Mouse (Mus musculus): ENCODE data around the gene Rprd1b. TPM values are rescaled to one million over a fixed set of nuclear protein-coding genes. Genes with fewer than 3 reads are reported as not detected.

Gene Rprd1b
- polyA plus RNA-seq, 1 experiment from 2014 or later: 39.3 TPM

- no peak overlapping the region for H3K4me2 ChIP-seq
- WGBS: 54% methylated on average over 5 of the region's 5 CpGs
- H3K27me3 ChIP-seq: no peaks in the 10 kb centered on the region
- H3K27ac ChIP-seq: no peak overlapping the region
- H3K36me3 ChIP-seq: no peaks in the 10 kb centered on the region
- H3K9me3 ChIP-seq: no peaks in the 10 kb centered on the region
- no peak for ATAC-seq (ENCODE audit: insufficient number of reproducible peaks, low FRiP score, low TSS enrichment, low read depth)
- no peak overlapping the region for H3K9ac ChIP-seq
- no peak overlapping the region for H3K4me3 ChIP-seq
- H3K4me1 ChIP-seq: peaks cover 15% of the 10 kb centered on the region; the same call in 1 of the 2 replicates
Measured at GRCm38 (mm10) chr2:158093345-158093744, 65.0 kb downstream of the Rprd1b start.

GRCm38 (mm10) chr2:158094300-158094699 is 66.0 kb downstream of the Rprd1b start:
- no peak overlapping the region for H3K4me3 ChIP-seq
- H3K27me3 ChIP-seq: no peaks in the 10 kb centered on the region
- no peak for ATAC-seq (ENCODE audit: insufficient number of reproducible peaks, low FRiP score, low TSS enrichment, low read depth)
- no peaks in the 10 kb centered on the region for H3K36me3 ChIP-seq
- 76% methylated on average over 7 of the region's 7 CpGs for WGBS
- peak overlapping the region; percentile 39; the same call in 1 of the 2 replicates for H3K27ac ChIP-seq
- peaks cover 17% of the 10 kb centered on the region for H3K4me1 ChIP-seq
- H3K9me3 ChIP-seq: no peaks in the 10 kb centered on the region
- H3K4me2 ChIP-seq: no peak overlapping the region
- no peak overlapping the region for H3K9ac ChIP-seq

GRCm38 (mm10) chr2:158094846-158095245 is 66.5 kb downstream of the Rprd1b start:
- Histone ChIP-seq H3K4me3 (no peak overlapping the region), H3K27me3 (no peaks in the 10 kb centered on the region), H3K9ac (no peak overlapping the region), H3K9me3 (no peaks in the 10 kb centered on the region), H3K4me1 (peaks cover 22% of the 10 kb centered on the region), H3K27ac (no peak overlapping the region), H3K36me3 (no peaks in the 10 kb centered on the region), H3K4me2 (no peak overlapping the region)
- ATAC-seq (ENCODE audit: insufficient number of reproducible peaks, low FRiP score, low TSS enrichment, low read depth): no peak
- WGBS: 55% methylated on average over 5 of the region's 5 CpGs

- Histone ChIP-seq H3K27ac (no peak overlapping the region), H3K9me3 (no peaks in the 10 kb centered on the region), H3K27me3 (no peaks in the 10 kb centered on the region), H3K36me3 (no peaks in the 10 kb centered on the region), H3K9ac (no peak overlapping the region), H3K4me2 (no peak overlapping the region), H3K4me1 (peaks cover 27% of the 10 kb centered on the region), H3K4me3 (no peak overlapping the region)
- no peak for ATAC-seq (ENCODE audit: insufficient number of reproducible peaks, low FRiP score, low TSS enrichment, low read depth)
- WGBS: 79% methylated on average over 5 of the region's 5 CpGs
Measured at GRCm38 (mm10) chr2:158097071-158097470, 68.8 kb downstream of the Rprd1b start.

- Histone ChIP-seq H3K4me1 (peaks cover 20% of the 10 kb centered on the region), H3K27me3 (no peaks in the 10 kb centered on the region), H3K4me3 (no peak overlapping the region), H3K36me3 (no peaks in the 10 kb centered on the region), H3K4me2 (no peak overlapping the region), H3K27ac (no peak overlapping the region), H3K9me3 (no peaks in the 10 kb centered on the region), H3K9ac (no peak overlapping the region)
- WGBS: 83% methylated on average over 5 of the region's 5 CpGs
- no peak for ATAC-seq (ENCODE audit: insufficient number of reproducible peaks, low FRiP score, low TSS enrichment, low read depth)
Measured at GRCm38 (mm10) chr2:158098730-158099129, 70.4 kb downstream of the Rprd1b start.

GRCm38 (mm10) chr2:158099537-158099936 is 71.2 kb downstream of the Rprd1b start:
- Histone ChIP-seq H3K9ac (no peak overlapping the region), H3K4me1 (peaks cover 12% of the 10 kb centered on the region), H3K27ac (no peak overlapping the region; the same call in 1 of the 2 replicates), H3K36me3 (no peaks in the 10 kb centered on the region), H3K27me3 (no peaks in the 10 kb centered on the region), H3K4me3 (no peak overlapping the region), H3K4me2 (no peak overlapping the region), H3K9me3 (no peaks in the 10 kb centered on the region)
- 46% methylated on average over 3 of the region's 3 CpGs for WGBS
- no peak for ATAC-seq (ENCODE audit: insufficient number of reproducible peaks, low FRiP score, low TSS enrichment, low read depth)

- peaks cover 13% of the 10 kb centered on the region for H3K4me1 ChIP-seq
- no peak for ATAC-seq (ENCODE audit: insufficient number of reproducible peaks, low FRiP score, low TSS enrichment, low read depth)
- no peaks in the 10 kb centered on the region for H3K36me3 ChIP-seq
- no peaks in the 10 kb centered on the region for H3K9me3 ChIP-seq
- H3K4me3 ChIP-seq: no peak overlapping the region
- H3K4me2 ChIP-seq: no peak overlapping the region
- no peak overlapping the region for H3K9ac ChIP-seq
- WGBS: 76% methylated on average over 5 of the region's 5 CpGs
- H3K27ac ChIP-seq: no peak overlapping the region
- H3K27me3 ChIP-seq: no peaks in the 10 kb centered on the region
Measured at GRCm38 (mm10) chr2:158101768-158102167, 73.5 kb downstream of the Rprd1b start.

- no peaks in the 10 kb centered on the region for H3K36me3 ChIP-seq
- no peak overlapping the region for H3K4me2 ChIP-seq
- H3K9ac ChIP-seq: no peak overlapping the region
- no peaks in the 10 kb centered on the region for H3K9me3 ChIP-seq
- no peak overlapping the region for H3K27ac ChIP-seq
- ATAC-seq (ENCODE audit: insufficient number of reproducible peaks, low FRiP score, low TSS enrichment, low read depth): no peak
- H3K27me3 ChIP-seq: no peaks in the 10 kb centered on the region
- WGBS: 56% methylated on average over 6 of the region's 6 CpGs
- H3K4me3 ChIP-seq: no peak overlapping the region
- peaks cover 24% of the 10 kb centered on the region for H3K4me1 ChIP-seq
Measured at GRCm38 (mm10) chr2:158104966-158105365, 76.7 kb downstream of the Rprd1b start.

GRCm38 (mm10) chr2:158105605-158106004 is 77.3 kb downstream of the Rprd1b start:
- peaks cover 21% of the 10 kb centered on the region for H3K4me1 ChIP-seq
- H3K27me3 ChIP-seq: no peaks in the 10 kb centered on the region
- no peaks in the 10 kb centered on the region for H3K9me3 ChIP-seq
- no peak overlapping the region for H3K27ac ChIP-seq
- ATAC-seq (ENCODE audit: insufficient number of reproducible peaks, low FRiP score, low TSS enrichment, low read depth): no peak
- no peaks in the 10 kb centered on the region for H3K36me3 ChIP-seq
- H3K4me3 ChIP-seq: no peak overlapping the region
- 84% methylated on average over 6 of the region's 6 CpGs for WGBS
- no peak overlapping the region for H3K9ac ChIP-seq
- no peak overlapping the region for H3K4me2 ChIP-seq

- peak overlapping the region; percentile 47 for H3K27ac ChIP-seq
- 24% methylated on average over 6 of the region's 6 CpGs for WGBS
Measured at GRCm38 (mm10) chr2:158106947-158107587, 78.8 kb downstream of the Rprd1b start.

GRCm38 (mm10) chr2:158109516-158109915 is 81.2 kb downstream of the Rprd1b start:
- no peaks in the 10 kb centered on the region for H3K27me3 ChIP-seq
- H3K4me3 ChIP-seq: no peak overlapping the region
- no peak overlapping the region for H3K9ac ChIP-seq
- no peaks in the 10 kb centered on the region for H3K9me3 ChIP-seq
- H3K36me3 ChIP-seq: no peaks in the 10 kb centered on the region
- peaks cover 37% of the 10 kb centered on the region for H3K4me1 ChIP-seq
- 29% methylated on average over 8 of the region's 8 CpGs for WGBS
- no peak for ATAC-seq (ENCODE audit: insufficient number of reproducible peaks, low FRiP score, low TSS enrichment, low read depth)
- H3K4me2 ChIP-seq: no peak overlapping the region
- peak overlapping the region; percentile 85 for H3K27ac ChIP-seq

More at GRCm38 (mm10) chr2:158106947-158107587, 78.8 kb downstream of the Rprd1b start:
- Histone ChIP-seq H3K36me3 (no peaks in the 10 kb centered on the region), H3K4me2 (no peak overlapping the region), H3K9ac (no peak overlapping the region), H3K27me3 (no peaks in the 10 kb centered on the region), H3K4me3 (no peak overlapping the region), H3K9me3 (no peaks in the 10 kb centered on the region), H3K4me1 (peaks cover 21% of the 10 kb centered on the region)
- ATAC-seq (ENCODE audit: insufficient number of reproducible peaks, low FRiP score, low TSS enrichment, low read depth): no peak

GRCm38 (mm10) chr2:158113591-158114257 is 85.4 kb downstream of the Rprd1b start:
- peak; percentile 54 for ATAC-seq (ENCODE audit: insufficient number of reproducible peaks, low FRiP score, low TSS enrichment, low read depth)
- H3K4me3 ChIP-seq: no peak overlapping the region
- no peaks in the 10 kb centered on the region for H3K27me3 ChIP-seq
- H3K9ac ChIP-seq: no peak overlapping the region
- H3K4me1 ChIP-seq: peaks cover 44% of the 10 kb centered on the region
- H3K4me2 ChIP-seq: 0 out of 2 replicates have a peak overlapping the region, but pooled peaks have one; percentile 12
- WGBS: 34% methylated on average over 9 of the region's 9 CpGs
- H3K9me3 ChIP-seq: no peaks in the 10 kb centered on the region
- H3K27ac ChIP-seq: peak overlapping the region; percentile 75
- H3K36me3 ChIP-seq: no peaks in the 10 kb centered on the region

Measured in limb, embryonic 15.5 days (tissue).